Mouse (Mus musculus): Measurements from ENCODE around the gene Drap1. TPM values are rescaled to one million over a fixed set of nuclear protein-coding genes. Genes with fewer than 3 reads are reported as not detected.

The Drap1 gene
- 112 and 125 TPM in 2 replicates for total RNA-seq (2017)

DNA sequence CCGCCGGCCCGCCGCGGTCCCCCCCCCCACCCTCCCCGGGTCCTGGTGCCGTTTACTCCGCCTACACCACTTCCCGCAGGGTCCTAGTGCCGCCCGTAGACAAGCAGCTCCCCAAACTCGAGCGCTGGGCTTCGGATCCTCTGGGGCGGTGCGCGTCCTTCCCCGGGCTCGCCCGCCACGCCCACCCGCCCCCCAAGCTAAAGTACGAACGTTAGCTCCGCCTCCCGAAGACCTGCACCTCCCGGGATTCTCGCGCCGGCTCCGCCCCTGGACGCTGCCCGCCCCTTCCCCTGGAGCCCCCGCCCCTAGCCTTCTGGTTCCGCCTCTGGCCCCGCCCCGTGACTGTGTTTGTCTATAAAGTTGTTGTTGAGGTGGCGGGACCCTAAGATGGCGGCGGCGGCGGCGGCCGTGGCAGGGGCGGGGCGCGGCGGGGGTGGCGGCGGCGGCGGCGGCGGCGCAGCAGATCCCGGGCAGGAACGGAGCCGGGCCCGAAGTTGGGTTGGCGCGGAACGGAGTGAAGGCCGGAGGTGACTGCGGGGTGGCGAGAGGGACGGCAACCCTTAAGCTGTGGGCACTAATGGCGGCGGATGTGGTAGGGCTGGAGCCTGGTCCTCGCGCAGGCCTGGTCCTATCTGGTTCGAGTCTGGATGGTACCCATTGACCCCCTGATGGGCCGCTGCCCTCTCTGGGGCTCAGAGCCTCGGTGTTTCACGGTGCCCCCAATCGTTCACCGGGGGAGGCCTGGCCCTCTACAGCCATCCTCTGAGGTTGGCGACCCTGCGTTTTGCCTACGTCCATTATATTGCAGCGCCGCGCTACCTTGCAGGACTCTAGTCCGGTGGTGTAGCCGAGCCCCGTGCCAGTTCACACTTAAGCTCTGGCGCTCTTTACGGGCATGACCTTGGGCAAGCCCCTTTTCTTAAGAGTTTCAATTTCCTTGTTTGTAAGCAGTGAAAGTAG is at the start of gene Drap1, which contains the start of gene AI837181:
Gene Drap1, minus strand, starts transcription at position 198 of the 960 bp plus-strand sequence.
Gene AI837181, plus strand, starts transcription at position 363 of the 960 bp plus-strand sequence.
- peak; percentile 71 for ATAC-seq (replicated peaks; ENCODE audit: low read depth, poor library complexity, severe bottlenecking)

DNA sequence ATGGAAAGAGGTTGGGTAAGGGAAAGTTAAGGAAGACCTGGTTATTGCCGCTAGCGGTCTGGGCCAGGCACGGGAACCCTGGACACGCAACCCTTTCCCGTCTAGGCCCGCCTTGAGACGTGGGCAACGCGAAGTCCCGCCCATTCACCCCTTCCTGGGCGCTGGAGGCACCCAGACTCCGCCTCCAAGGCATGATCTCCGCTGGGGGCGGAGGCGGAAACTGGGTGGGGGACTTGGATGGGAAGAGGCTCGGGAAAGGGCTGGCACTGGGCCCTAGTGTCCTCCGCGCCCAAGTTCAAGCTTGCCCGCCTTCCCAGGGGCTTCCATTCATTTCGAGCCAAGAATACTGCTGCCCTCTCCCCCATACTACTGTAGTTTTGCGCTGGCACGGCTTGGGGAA is 48.9 kb upstream of the Drap1 start, which contains the start of gene Efemp2:
Gene Efemp2, plus strand, starts transcription at position 235 of the 400 bp plus-strand sequence.
- no peak; the same call in 1 of the 2 replicates for ATAC-seq (replicated peaks; ENCODE audit: low read depth, poor library complexity, severe bottlenecking)

DNA sequence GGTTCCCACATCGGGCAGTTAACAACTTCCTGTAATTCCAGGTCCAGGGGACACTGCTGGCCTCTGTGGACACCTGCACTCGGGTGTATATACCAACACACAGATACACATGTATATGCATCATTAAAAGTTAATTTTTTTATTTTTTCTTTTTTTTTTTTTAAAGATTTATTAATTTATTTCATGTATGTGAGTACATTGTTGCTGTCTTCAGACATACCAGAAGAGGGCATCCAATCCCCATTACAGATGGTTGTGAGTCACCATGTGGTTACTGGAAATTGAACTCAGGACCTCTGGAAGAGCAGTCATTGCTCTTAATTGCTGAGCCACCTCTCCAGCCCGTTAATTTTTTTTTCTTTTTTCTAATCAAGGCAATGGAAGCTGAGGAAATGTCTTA is 48.1 kb upstream of the Drap1 start:
- ATAC-seq (replicated peaks; ENCODE audit: low read depth, poor library complexity, severe bottlenecking): no peak

DNA sequence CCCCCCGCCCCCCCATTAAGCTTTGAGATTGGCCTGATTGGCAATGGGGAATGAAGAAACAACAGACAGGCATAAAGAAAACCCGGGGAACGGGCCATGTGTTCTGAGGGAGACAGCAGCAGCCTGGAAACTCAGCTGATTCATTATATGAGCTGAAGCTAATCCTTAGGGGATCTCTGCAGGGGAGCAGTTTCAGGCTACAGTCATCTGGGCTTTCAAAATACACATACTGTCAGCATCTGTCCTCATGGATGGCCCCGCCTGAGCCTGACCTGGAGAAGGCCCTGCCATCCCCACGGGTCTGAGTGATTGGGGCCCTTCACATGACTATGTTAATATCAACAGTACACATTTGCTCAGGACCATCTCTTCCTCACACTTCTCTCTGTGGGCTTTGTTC is 47.1 kb upstream of the Drap1 start:
- no peak for ATAC-seq (replicated peaks; ENCODE audit: low read depth, poor library complexity, severe bottlenecking)

DNA sequence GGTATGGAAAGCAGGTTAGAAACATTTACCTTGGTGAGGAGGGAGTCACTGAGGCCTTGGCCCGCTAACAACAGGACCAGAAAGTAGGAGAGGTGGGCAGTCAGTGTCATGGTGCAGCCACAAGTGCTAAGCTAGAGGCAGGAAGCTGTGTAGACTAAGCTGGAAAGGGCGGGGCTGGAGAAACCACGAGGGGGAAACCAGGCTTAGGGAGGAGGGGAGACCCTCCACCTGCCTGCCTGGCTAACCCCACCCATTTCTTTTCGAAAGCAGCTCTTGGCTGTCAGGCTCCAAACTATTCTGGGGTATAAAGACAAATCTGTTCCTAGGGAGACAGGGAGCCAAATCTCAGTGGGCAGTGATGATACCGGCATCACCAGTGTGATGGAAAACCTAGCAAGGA is 43.6 kb upstream of the Drap1 start, which contains the start of gene Ctsw:
Gene Ctsw, minus strand, starts transcription at position 134 of the 400 bp plus-strand sequence.
- peak; percentile 67 for ATAC-seq (replicated peaks; ENCODE audit: low read depth, poor library complexity, severe bottlenecking)

DNA sequence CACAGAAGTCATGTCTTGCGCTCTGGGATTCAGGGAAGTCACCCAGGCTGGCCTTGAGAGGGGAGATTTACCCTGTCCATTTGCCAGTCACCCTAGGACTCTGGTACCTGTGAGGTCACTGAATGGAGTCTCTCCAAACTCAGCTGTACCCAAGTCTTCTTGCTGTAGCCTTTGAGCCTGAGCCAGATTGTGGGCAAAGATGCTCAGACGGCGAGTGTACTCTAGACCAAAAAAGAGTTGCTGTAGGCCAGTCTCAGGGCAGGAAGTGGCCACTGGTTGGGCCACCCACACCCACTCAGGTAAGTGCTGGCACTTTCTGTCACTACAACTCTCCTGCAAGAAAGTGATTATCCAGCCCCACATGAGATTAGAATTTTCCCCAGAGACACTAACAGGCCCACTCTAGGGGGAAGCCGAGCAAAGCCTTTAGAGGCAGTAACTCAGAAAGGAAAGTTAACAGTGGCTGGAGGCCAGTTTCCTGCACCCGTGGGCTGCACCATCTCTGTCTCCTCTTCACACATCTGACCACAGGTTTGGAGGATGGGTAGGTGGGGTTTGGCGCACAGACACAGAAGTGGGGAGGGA is 42.2 kb upstream of the Drap1 start:
- no peak for ATAC-seq (replicated peaks; ENCODE audit: low read depth, poor library complexity, severe bottlenecking)

DNA sequence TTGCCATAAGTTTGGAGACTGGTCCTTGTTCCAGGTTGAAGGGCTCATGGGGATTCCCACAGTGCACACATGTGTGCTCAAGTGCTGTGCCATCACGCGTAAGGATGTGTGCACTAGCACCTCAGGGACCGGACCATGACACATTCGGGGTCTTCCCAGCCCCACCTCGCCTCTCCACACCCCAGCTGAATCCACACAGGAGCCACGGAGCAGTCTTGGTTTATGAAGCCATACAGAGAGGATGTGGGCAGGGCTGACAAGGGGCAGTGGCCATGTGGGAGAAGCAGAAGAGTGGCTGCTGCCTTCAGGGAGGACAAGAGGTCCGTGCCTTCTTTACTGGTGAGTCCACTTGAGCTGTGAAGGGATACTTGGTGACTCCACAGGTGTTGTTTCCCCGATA is 40.3 kb upstream of the Drap1 start:
- no peak for ATAC-seq (replicated peaks; ENCODE audit: low read depth, poor library complexity, severe bottlenecking)

DNA sequence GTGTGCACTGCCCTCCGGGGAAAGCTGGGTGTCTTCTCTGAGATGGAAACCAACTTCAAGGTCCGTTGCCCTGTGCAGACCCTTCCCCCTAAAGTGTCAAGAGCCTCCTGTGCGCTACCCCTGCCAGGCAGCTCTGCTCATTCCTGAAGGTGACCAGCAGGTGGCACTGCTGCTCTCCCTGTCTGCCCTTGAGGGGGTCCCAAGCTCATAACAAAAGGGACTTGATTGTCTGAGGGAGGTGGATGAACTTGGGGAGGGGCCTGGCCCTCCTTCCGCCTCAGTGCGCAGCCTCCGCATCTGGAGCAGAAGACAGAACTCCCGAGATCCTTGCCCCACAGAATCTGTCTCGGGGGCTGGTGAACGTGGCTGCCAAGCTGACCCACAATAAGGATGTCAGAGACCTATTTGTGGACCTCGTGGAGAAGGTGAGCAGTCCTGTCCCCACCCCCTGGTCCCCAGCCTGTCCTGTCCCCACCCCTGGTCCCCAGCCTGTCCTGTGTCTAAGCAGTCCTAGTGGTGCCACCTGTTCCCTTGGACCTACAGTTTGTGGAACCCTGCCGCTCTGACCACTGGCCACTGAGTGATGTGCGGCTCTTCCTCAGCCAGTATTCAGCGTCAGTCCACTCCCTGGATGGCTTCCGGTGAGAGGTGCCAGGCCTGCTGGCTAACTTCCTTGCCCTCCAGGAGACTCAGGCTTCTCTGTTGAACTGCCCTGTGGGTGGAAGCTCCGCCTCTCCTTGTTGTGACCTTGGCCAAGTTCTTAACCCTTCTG is 39.2 kb upstream of the Drap1 start:
- no peak for ATAC-seq (replicated peaks; ENCODE audit: low read depth, poor library complexity, severe bottlenecking)

DNA sequence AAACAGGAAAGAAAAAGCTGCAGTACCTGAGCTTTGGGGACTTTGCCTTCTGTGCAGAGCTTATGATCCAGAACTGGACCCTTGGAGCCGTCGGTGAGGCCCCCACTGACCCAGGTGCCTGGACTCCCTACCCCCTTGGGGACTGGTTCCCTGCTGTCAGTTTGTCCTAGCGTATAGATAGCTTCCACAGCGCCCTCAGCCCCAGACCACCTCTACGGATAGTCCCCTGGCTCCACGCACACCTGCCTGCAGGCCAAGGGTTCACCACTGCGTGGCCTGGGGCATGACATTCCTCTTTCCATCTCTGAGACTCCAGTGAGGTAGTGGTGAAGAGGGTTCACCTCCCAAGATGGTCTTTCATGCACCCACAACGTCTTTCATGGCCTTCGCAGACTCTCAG is 38.4 kb upstream of the Drap1 start:
- ATAC-seq (replicated peaks; ENCODE audit: low read depth, poor library complexity, severe bottlenecking): no peak

DNA sequence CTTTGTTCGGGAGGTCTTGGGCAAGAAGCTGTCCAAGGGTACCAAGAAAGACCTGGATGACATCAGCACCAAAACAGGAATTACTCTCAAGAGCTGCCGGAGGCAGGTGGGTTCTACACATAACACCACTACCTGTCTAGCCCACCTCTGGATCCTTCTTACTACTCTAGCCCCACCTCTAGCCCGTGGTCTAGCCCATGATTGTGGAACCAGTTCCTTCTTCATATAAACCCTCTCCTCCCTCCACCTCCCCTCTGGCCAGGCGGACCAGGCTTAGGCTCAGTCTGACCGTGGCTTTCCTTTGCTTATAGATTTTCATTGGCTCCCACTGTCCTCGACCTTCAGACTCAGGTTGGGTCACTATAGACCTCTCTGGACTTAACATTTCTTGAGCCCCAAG is 36.6 kb upstream of the Drap1 start:
- no peak for ATAC-seq (replicated peaks; ENCODE audit: low read depth, poor library complexity, severe bottlenecking)

DNA sequence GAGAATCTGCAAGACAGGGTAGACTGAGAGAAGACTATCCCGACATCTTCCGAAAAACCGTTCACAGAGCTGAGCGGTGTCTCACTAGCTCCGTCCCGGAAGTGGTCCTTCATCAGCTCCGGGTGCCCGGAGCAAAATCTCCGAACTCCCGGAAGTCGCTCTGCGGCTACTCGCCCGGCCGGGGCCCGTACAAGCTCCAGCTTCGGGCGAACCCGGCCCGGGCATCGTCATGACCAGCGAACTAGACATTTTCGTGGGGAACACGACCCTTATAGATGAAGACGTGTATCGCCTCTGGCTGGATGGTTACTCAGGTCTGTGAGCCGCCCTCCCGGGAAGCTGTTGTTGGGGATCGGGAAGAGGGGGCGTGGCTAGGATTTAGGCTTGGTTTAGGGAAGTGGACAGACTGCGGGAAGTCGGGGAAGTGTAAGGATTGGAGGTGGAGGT is 35.7 kb upstream of the Drap1 start, which contains the start of gene Fibp:
Gene Fibp, plus strand, starts transcription at position 151 of the 447 bp plus-strand sequence.
- peak; percentile 78 for ATAC-seq (replicated peaks; ENCODE audit: low read depth, poor library complexity, severe bottlenecking)

DNA sequence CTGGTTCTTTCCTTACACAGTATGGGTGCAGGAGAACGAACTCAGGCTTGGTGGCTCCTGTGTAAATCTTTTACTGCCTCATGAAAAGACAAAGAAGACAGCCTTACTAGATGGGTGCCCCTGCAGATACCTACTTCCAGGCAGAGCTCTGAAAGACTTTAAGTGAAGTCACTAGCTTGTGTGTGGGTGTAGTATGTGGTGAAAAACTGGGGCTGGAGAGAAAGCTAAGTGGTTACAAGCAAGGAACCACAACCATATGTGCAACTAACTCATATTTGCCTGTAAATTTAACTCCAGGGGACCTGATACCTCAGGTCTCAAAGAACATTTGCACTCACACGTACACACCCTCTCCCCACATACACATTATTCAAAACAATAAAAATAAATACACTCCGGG is 35.1 kb upstream of the Drap1 start:
- ATAC-seq (replicated peaks; ENCODE audit: low read depth, poor library complexity, severe bottlenecking): no peak

DNA sequence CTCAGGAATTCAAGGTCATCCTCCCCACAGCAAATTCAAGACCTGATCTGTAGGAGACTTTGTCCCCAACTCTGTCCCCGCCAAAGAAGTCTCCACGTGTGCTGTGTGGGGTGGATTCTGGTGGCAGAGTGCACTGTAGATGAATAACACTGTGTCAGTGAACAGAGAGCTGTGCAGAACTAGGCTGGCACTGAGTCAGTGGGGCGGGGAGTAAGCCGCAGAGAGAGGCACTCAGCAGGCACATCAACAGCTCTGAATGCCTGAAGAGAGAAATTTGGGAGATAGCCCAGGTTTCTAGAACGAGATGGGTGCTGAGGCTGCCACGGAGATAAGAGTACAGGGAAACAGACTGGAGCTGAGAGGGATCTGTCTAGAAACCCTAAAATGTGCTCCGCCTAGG is 34.2 kb upstream of the Drap1 start:
- ATAC-seq (replicated peaks; ENCODE audit: low read depth, poor library complexity, severe bottlenecking): no peak

DNA sequence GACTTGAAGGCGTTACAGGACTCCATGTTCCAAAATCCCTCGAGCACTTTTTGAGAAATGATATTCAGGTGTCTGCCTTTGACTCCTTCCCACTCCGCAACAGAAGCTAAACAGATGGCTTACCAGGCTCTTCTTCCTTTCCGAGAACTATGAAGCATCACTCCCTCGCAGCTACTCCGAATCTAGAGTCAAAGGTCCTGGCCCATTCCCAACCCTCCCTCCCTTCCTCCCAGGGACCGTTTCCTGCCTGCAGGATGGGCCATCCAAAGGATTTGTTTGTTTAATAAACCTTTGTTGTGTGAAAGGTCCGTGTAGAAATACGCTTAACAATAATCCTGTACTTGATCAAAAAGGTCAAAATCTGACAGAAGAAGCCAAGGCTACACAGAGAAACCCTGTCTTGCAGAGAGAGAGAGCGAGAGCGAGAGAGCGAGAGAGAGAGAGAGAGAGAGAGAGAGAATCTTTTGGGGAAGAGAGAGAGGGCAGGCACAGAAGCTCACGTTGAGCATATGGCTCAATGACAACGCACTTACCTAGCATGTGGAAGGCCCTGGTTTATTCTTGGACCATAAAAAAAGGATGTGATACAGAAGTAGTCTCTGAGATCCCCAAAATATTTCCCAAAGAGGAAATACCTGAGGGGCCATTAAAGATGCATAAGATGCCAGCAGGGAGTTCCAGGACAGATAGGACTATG is 33.1 kb upstream of the Drap1 start, which contains the start of gene Ccdc85b:
Gene Ccdc85b, minus strand, starts transcription at position 149 of the 697 bp plus-strand sequence.
- no peak for ATAC-seq (replicated peaks; ENCODE audit: low read depth, poor library complexity, severe bottlenecking)

DNA sequence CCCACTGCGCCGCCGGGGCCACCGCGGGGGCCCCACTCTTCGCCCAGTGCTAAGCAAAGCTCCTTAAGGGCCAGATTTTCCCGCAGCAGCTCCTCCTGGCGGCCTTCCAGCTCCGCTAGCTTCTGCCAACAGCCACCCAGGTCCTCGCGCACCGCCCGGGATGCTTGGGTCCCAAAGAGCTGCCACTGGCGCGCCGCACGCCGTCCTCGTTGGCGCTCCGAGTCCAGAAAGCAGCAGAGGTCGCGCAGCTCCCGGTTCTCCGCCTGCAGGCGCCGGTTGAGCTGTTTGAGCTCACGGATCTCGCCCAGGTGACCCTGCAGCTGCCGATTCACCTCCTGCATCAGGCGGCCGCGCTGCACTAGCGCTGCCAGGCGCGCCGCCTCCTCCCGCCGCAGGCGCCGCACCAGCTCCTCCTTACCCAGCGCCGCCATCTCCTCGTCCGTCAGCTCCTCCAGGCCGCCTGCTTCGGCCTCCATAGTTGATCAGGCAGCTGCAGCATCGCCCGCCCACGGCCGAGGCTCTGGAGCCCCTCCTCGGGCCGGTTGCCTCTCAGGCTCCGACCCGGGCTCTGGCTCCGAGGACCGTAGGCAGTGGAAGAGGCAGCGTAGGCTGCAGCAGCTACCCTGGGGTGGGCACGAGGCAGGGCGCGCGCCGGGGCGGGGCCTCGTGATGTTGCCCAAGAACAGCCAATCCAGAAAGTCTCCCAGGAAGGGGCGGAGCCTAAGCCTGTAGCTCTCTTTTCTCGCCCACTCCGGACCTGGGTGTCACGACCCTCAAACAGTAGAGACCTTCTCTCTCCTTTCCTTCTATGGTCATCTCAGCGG is 32.4 kb upstream of the Drap1 start:
- peak; percentile 84 for ATAC-seq (replicated peaks; ENCODE audit: low read depth, poor library complexity, severe bottlenecking)

DNA sequence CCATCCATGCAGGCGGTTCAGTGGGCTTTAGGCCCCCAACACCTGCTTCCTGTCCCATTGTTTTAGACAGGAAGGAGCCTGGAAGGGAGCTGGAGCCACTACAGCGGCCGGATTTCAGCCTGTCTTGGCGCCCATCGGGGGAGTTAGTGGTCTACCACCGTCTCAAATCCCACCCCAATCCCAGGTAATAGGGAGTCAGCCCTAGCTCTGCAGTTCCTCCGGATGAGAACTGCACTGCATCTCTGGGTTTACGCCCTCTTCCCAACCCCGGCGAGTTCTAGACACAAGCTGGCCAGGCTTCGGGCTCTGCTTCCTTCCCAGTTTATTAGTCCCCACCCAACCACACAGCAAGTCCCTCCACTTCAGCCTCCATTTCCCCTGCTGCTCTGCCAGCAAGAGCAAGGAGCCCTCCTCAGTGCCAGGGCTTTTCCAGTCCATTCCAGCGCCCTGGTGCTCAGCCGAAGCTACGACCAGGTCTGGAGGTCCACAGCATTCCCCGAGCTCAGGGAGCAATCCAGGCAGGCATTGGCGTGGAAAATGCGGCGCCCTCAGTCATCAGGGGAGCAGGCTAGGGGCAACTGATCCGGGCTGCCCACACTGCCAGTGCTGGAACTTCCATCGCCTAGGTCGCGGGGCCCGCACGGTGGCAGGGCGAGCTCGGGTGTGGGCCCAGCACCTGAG is 31.6 kb upstream of the Drap1 start:
- no peak for ATAC-seq (replicated peaks; ENCODE audit: low read depth, poor library complexity, severe bottlenecking)

DNA sequence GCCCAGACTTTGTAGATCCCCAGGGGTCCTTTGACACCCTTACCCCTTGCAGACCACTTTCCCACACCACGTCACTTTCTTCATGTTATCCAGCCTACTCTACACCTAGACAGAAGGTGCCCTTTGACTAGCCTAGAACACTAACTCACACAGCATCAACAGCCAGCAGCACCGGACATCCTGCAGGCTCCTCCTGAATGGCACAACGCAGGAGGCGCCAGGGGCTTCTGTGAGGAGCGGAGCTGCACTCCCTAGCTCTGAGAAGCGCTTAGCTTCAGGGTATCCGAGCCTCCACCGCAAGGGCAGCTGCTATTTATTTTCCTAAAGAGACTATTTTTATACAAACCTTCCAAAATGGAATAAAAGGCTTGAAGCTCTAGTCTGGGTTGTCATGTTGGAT is 30.8 kb upstream of the Drap1 start:
- ATAC-seq (replicated peaks; ENCODE audit: low read depth, poor library complexity, severe bottlenecking): no peak

DNA sequence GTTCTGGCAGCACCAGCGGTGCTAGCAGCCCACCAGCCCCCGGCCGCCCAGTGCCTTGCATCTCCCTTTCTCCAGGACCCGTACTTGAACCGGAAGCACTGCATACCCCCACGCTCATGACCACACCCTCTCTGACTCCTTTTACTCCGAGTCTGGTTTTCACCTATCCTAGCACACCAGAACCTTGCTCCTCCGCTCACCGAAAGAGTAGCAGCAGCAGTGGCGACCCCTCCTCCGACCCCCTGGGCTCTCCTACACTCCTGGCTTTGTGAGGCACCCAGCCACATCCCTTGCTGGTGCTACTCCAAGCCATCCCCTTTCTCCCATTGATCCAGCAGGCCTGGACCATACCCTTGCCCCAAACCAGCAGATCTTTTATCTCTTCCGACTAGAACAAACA is 30.3 kb upstream of the Drap1 start:
- ATAC-seq (replicated peaks; ENCODE audit: low read depth, poor library complexity, severe bottlenecking): no peak
